Mouse (Mus musculus) megakaryocyte, embryonic 14.5 days (primary cell): ENCODE results near the gene B4galnt3.

Experiments used
- FLI1 ChIP-seq: IDR thresholded peaks from 2 replicates; pipeline ENCODE4 v1.6.1; 2012; ENCODE audit warnings: low read length, inconsistent platforms, mixed read lengths
- GATA1 ChIP-seq: IDR thresholded peaks from 3 replicates; pipeline ENCODE4 v1.6.1; 2012; ENCODE audit warnings: mixed read lengths, low read length, inconsistent platforms, borderline replicate concordance

- TF ChIP-seq GATA1 = no peak
- no peak for TF ChIP-seq FLI1
Observed at GRCm38 (mm10) chr6:120179044-120179755, 115.2 kb downstream of the B4galnt3 start.
